Mouse (Mus musculus): ENCODE measurements around the gene Slfn3. TPM values are rescaled to one million over a fixed set of nuclear protein-coding genes. Genes with fewer than 3 reads are reported as not detected.
"Not testable (repeated sequence)": the region's sequence is repeated elsewhere in the genome, so short reads cannot be mapped to it uniquely, and the experiment has no call there.

Gene Slfn3
- total and polyA plus RNA-seq, 2 experiments: 0.55 TPM; not detected in 1

- Histone ChIP-seq H3K9ac (ENCODE audit: low read depth, low read length) (no peak overlapping the region), H3K27ac (replicated peaks; ENCODE audit: insufficient read depth, low read depth, low read length) (no peak overlapping the region), H3K79me2 (ENCODE audit: control insufficient read depth, insufficient read depth, low read length) (no peaks in the 10 kb centered on the region), H3K4me3 (ENCODE audit: insufficient read depth, low read depth, low read length) (no peak overlapping the region), H3K36me3 (ENCODE audit: control insufficient read depth, insufficient read depth, low read length) (no peaks in the 10 kb centered on the region), H3K4me1 (ENCODE audit: control insufficient read depth, insufficient read depth, low read length) (no peaks in the 10 kb centered on the region), H3K27me3 (ENCODE audit: control insufficient read depth, insufficient read depth, low read length) (no peaks in the 10 kb centered on the region)
- WGBS: 70% methylated on average over 1 of the region's 1 CpGs
- peak; percentile 7 for DNase-seq (ENCODE audit: extremely low read depth, low read depth, low spot score)
- TF ChIP-seq POLR2A (IDR thresholded peaks at IDR 0.05; ENCODE audit: extremely low read depth, insufficient read depth, low read length) (no peak), CTCF (IDR thresholded peaks at IDR 0.05; ENCODE audit: low read depth, low read length) (no peak)
Observed at GRCm38 (mm10) chr11:83221328-83221877, 30.3 kb downstream of the Slfn3 start.

GRCm38 (mm10) chr11:83223367-83223766 lies 32.2 kb downstream of the Slfn3 start:
- WGBS: 75% methylated on average over 7 of the region's 7 CpGs
- Histone ChIP-seq H3K4me1 (ENCODE audit: control insufficient read depth, insufficient read depth, low read length) (no peaks in the 10 kb centered on the region), H3K4me3 (ENCODE audit: insufficient read depth, low read depth, low read length) (0 out of 2 replicates have a peak overlapping the region, but pooled peaks have one; percentile 27), H3K27me3 (ENCODE audit: control insufficient read depth, insufficient read depth, low read length) (no peaks in the 10 kb centered on the region), H3K27ac (replicated peaks; ENCODE audit: insufficient read depth, low read depth, low read length) (no peak overlapping the region), H3K79me2 (ENCODE audit: control insufficient read depth, insufficient read depth, low read length) (no peaks in the 10 kb centered on the region), H3K36me3 (ENCODE audit: control insufficient read depth, insufficient read depth, low read length) (no peaks in the 10 kb centered on the region), H3K9ac (ENCODE audit: low read depth, low read length) (no peak overlapping the region)
- DNase-seq (ENCODE audit: extremely low read depth, low read depth, low spot score): peak; percentile 7
- TF ChIP-seq CTCF (IDR thresholded peaks at IDR 0.05; ENCODE audit: low read depth, low read length) (no peak), POLR2A (IDR thresholded peaks at IDR 0.05; ENCODE audit: extremely low read depth, insufficient read depth, low read length) (no peak)

DNA sequence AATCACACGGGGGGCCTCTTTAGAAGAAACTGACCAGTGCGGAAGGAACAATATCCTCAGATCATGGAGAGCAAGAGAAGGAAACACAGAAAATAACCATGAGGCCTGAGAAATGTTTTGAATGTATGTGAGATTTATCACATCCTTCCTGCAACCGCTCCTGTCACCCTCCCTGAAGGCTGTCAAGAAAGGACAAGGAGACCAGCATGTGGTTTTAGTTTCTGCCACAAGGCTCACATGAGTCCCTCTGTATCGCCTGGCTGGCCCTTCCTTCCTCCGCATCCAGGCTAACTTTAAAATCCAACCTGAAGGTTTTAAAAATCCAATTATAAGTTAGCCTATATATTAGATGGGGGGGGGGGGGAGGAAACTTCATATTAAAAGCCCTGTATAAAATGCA lies 32.7 kb downstream of the Slfn3 start:
- WGBS: 73% methylated on average over 5 of the region's 5 CpGs
- not testable (repeated sequence) for DNase-seq (ENCODE audit: extremely low read depth, low read depth, low spot score); H3K27ac ChIP-seq (replicated peaks; ENCODE audit: insufficient read depth, low read depth, low read length); H3K4me1 ChIP-seq (ENCODE audit: control insufficient read depth, insufficient read depth, low read length); H3K36me3 ChIP-seq (ENCODE audit: control insufficient read depth, insufficient read depth, low read length); H3K4me3 ChIP-seq (ENCODE audit: insufficient read depth, low read depth, low read length); H3K27me3 ChIP-seq (ENCODE audit: control insufficient read depth, insufficient read depth, low read length); H3K79me2 ChIP-seq (ENCODE audit: control insufficient read depth, insufficient read depth, low read length); H3K9ac ChIP-seq (ENCODE audit: low read depth, low read length)

DNA sequence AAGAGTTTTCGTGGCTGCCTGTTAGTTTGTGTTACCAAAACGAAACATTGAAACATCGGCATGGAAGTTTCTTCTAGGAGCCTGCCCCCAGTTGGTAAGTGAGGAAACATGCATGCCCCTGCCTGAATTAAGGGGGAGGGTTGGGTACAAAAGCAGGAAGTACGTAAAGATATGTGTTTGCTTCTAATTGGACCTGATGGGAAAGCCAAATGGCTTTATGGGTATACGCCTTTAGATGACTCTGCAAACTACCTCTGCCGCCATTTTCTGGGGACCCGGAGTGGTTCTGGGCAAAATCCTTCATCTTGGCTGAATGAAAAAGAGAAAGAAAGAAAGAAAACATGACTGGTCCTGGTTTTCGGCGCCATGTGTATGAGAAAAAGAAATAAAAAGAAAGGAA lies 33.1 kb downstream of the Slfn3 start:
- H3K36me3 ChIP-seq (ENCODE audit: control insufficient read depth, insufficient read depth, low read length): no peaks in the 10 kb centered on the region
- H3K79me2 ChIP-seq (ENCODE audit: control insufficient read depth, insufficient read depth, low read length): no peaks in the 10 kb centered on the region
- WGBS: 76% methylated on average over 9 of the region's 9 CpGs
- H3K4me3 ChIP-seq (ENCODE audit: insufficient read depth, low read depth, low read length): peak overlapping the region; percentile 13
- H3K27ac ChIP-seq (replicated peaks; ENCODE audit: insufficient read depth, low read depth, low read length): no peak overlapping the region
- no peaks in the 10 kb centered on the region for H3K27me3 ChIP-seq (ENCODE audit: control insufficient read depth, insufficient read depth, low read length)
- no peak overlapping the region for H3K9ac ChIP-seq (ENCODE audit: low read depth, low read length)
- DNase-seq (ENCODE audit: extremely low read depth, low read depth, low spot score): peak; percentile 33
- TF ChIP-seq POLR2A (IDR thresholded peaks at IDR 0.05; ENCODE audit: extremely low read depth, insufficient read depth, low read length): no peak
- no peaks in the 10 kb centered on the region for H3K4me1 ChIP-seq (ENCODE audit: control insufficient read depth, insufficient read depth, low read length)

DNA sequence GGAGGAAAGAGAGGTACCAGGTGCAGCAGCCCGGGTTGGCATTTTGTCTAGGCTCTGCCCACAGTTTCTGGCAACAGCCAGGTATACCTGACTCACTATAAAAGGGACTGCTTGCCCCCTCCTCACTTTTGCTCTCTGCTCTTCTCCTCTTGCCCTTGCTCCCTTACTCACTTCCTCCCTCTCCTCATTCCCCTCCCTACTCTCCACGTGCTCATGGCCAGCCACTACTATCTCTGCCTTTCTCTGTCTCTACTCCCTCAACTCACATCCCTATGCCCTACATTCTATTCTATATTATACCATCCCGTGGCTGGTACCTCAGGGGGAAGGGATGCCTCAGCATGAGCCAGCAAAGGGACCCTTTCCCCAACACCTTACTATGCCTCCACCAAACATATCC lies 33.6 kb downstream of the Slfn3 start:
- Histone ChIP-seq H3K4me1 (ENCODE audit: control insufficient read depth, insufficient read depth, low read length) (no peaks in the 10 kb centered on the region), H3K27me3 (ENCODE audit: control insufficient read depth, insufficient read depth, low read length) (no peaks in the 10 kb centered on the region), H3K79me2 (ENCODE audit: control insufficient read depth, insufficient read depth, low read length) (no peaks in the 10 kb centered on the region), H3K9ac (ENCODE audit: low read depth, low read length) (no peak overlapping the region), H3K27ac (replicated peaks; ENCODE audit: insufficient read depth, low read depth, low read length) (no peak overlapping the region), H3K36me3 (ENCODE audit: control insufficient read depth, insufficient read depth, low read length) (no peaks in the 10 kb centered on the region), H3K4me3 (ENCODE audit: insufficient read depth, low read depth, low read length) (peak overlapping the region; percentile 13)
- WGBS: 66% methylated on average over 3 of the region's 3 CpGs
- no peak for TF ChIP-seq CTCF (IDR thresholded peaks at IDR 0.05; ENCODE audit: low read depth, low read length)
- no peak for TF ChIP-seq POLR2A (IDR thresholded peaks at IDR 0.05; ENCODE audit: extremely low read depth, insufficient read depth, low read length)
- DNase-seq (ENCODE audit: extremely low read depth, low read depth, low spot score): no peak

- H3K79me2 ChIP-seq (ENCODE audit: control insufficient read depth, insufficient read depth, low read length): no peaks in the 10 kb centered on the region
- H3K27ac ChIP-seq (replicated peaks; ENCODE audit: insufficient read depth, low read depth, low read length): no peak overlapping the region
- TF ChIP-seq POLR2A (IDR thresholded peaks at IDR 0.05; ENCODE audit: extremely low read depth, insufficient read depth, low read length): no peak
- TF ChIP-seq CTCF (IDR thresholded peaks at IDR 0.05; ENCODE audit: low read depth, low read length): no peak
- H3K36me3 ChIP-seq (ENCODE audit: control insufficient read depth, insufficient read depth, low read length): no peaks in the 10 kb centered on the region
- WGBS: 85% methylated on average over 9 of the region's 9 CpGs
- H3K27me3 ChIP-seq (ENCODE audit: control insufficient read depth, insufficient read depth, low read length): no peaks in the 10 kb centered on the region
- DNase-seq (ENCODE audit: extremely low read depth, low read depth, low spot score): no peak
- H3K4me3 ChIP-seq (ENCODE audit: insufficient read depth, low read depth, low read length): no peak overlapping the region; the same call in 1 of the 2 replicates
- no peak overlapping the region for H3K9ac ChIP-seq (ENCODE audit: low read depth, low read length)
- no peaks in the 10 kb centered on the region for H3K4me1 ChIP-seq (ENCODE audit: control insufficient read depth, insufficient read depth, low read length)
Observed at GRCm38 (mm10) chr11:83225371-83225960, 34.3 kb downstream of the Slfn3 start.

All from liver, adult 2 months (tissue).